Mouse (Mus musculus): ENCODE data around the gene Ildr2. TPM values are rescaled to one million over a fixed set of nuclear protein-coding genes. Genes with fewer than 3 reads are reported as not detected.

The Ildr2 gene
- polyA plus RNA-seq, 1 experiment from 2014 or later, result 6.1 TPM

- WGBS, result 94% methylated on average over 6 of the region's 6 CpGs
- Histone ChIP-seq H3K36me3 (replicated peaks) (no peaks in the 10 kb centered on the region), H3K4me3 (no peak overlapping the region), H3K27ac (no peak overlapping the region), H3K9me3 (no peaks in the 10 kb centered on the region), H3K4me1 (peaks cover 15% of the 10 kb centered on the region), H3K27me3 (replicated peaks) (no peaks in the 10 kb centered on the region), H3K4me2 (no peak overlapping the region), H3K9ac (no peak overlapping the region)
- ATAC-seq (replicated peaks), result no peak
Observed at GRCm38 (mm10) chr1:166290562-166290961, 36.6 kb downstream of the Ildr2 start.

- ATAC-seq (replicated peaks), result no peak
- no peak overlapping the region for H3K4me3 ChIP-seq
- H3K27ac ChIP-seq, result no peak overlapping the region
- H3K4me1 ChIP-seq, result no peaks in the 10 kb centered on the region
- H3K36me3 ChIP-seq (replicated peaks), result no peaks in the 10 kb centered on the region
- H3K27me3 ChIP-seq (replicated peaks), result no peaks in the 10 kb centered on the region
- WGBS, result 97% methylated on average over 3 of the region's 3 CpGs
- no peak overlapping the region for H3K4me2 ChIP-seq
- H3K9me3 ChIP-seq, result no peaks in the 10 kb centered on the region
- H3K9ac ChIP-seq, result no peak overlapping the region
Observed at GRCm38 (mm10) chr1:166293086-166293485, 39.1 kb downstream of the Ildr2 start.

GRCm38 (mm10) chr1:166295548-166295947 lies 41.6 kb downstream of the Ildr2 start:
- Histone ChIP-seq H3K36me3 (replicated peaks) (no peaks in the 10 kb centered on the region), H3K4me3 (no peak overlapping the region), H3K27ac (no peak overlapping the region), H3K9ac (no peak overlapping the region), H3K4me2 (no peak overlapping the region), H3K4me1 (no peaks in the 10 kb centered on the region), H3K9me3 (no peaks in the 10 kb centered on the region), H3K27me3 (replicated peaks) (no peaks in the 10 kb centered on the region)
- ATAC-seq (replicated peaks), result no peak
- WGBS, result 61% methylated on average over 7 of the region's 7 CpGs

GRCm38 (mm10) chr1:166296371-166296770 lies 42.4 kb downstream of the Ildr2 start:
- 94% methylated on average over 9 of the region's 9 CpGs for WGBS
- ATAC-seq (replicated peaks), result no peak

DNA sequence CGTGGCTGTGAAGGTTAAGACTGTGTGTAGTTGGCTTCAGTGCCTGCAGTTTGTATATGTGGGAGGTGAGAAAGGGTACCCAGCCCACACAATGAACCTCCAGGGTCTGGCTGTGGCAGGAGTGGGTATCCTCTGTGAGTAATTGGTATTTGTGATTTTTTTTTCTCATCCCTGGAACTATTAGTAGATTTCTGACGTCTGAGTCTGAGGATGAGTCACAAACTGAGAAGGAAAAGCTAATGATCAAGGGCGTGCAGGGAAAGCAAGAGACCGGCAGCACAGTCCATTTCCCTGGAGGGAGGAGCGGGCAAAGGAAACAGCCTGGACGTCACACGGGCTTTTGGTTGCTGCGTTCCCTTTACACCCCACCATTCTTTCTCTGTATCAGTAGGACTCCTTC lies 43.0 kb downstream of the Ildr2 start:
- no peak for ATAC-seq (replicated peaks)
- Histone ChIP-seq H3K4me2 (no peak overlapping the region), H3K4me3 (no peak overlapping the region), H3K9me3 (no peaks in the 10 kb centered on the region), H3K27ac (no peak overlapping the region), H3K9ac (no peak overlapping the region), H3K36me3 (replicated peaks) (no peaks in the 10 kb centered on the region), H3K4me1 (no peaks in the 10 kb centered on the region), H3K27me3 (replicated peaks) (no peaks in the 10 kb centered on the region)
- 77% methylated on average over 8 of the region's 8 CpGs for WGBS

More at GRCm38 (mm10) chr1:166296371-166296770, 42.4 kb downstream of the Ildr2 start:
- Histone ChIP-seq H3K27me3 (replicated peaks) (no peaks in the 10 kb centered on the region), H3K9me3 (no peaks in the 10 kb centered on the region), H3K27ac (no peak overlapping the region), H3K4me2 (no peak overlapping the region), H3K36me3 (replicated peaks) (no peaks in the 10 kb centered on the region), H3K9ac (no peak overlapping the region), H3K4me1 (no peaks in the 10 kb centered on the region), H3K4me3 (no peak overlapping the region)

- Histone ChIP-seq H3K36me3 (replicated peaks) (no peaks in the 10 kb centered on the region), H3K27ac (no peak overlapping the region), H3K9ac (no peak overlapping the region), H3K4me2 (no peak overlapping the region), H3K9me3 (no peaks in the 10 kb centered on the region), H3K4me1 (no peaks in the 10 kb centered on the region), H3K27me3 (replicated peaks) (no peaks in the 10 kb centered on the region), H3K4me3 (no peak overlapping the region)
- ATAC-seq (replicated peaks), result no peak
- WGBS, result 78% methylated on average over 15 of the region's 15 CpGs
Observed at GRCm38 (mm10) chr1:166297499-166298111, 43.7 kb downstream of the Ildr2 start.

DNA sequence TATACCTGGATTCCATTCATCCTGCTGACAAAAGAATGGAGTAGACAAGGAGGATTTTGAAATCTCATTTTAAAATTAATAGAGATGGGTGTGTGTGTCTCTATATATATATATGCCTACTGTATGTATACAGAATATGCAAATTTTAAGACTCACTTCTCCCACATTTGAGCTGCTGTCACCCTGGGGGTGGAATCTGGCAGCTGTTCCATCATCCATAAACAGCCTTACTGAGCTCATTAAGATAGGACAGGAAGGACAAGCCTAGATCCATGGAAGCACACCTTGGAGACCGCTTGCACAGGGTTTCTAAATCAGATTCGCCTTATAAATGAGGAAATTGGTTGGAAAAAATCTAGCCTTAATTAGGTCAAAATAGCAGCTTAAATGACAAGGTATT lies 44.9 kb downstream of the Ildr2 start:
- 75% methylated on average over 2 of the region's 2 CpGs for WGBS
- no peak for ATAC-seq (replicated peaks)
- Histone ChIP-seq H3K9ac (no peak overlapping the region), H3K36me3 (replicated peaks) (no peaks in the 10 kb centered on the region), H3K9me3 (no peaks in the 10 kb centered on the region), H3K27ac (no peak overlapping the region), H3K27me3 (replicated peaks) (no peaks in the 10 kb centered on the region), H3K4me3 (no peak overlapping the region), H3K4me2 (no peak overlapping the region), H3K4me1 (no peaks in the 10 kb centered on the region)

GRCm38 (mm10) chr1:166299821-166300220 lies 45.9 kb downstream of the Ildr2 start:
- ATAC-seq (replicated peaks), result no peak
- Histone ChIP-seq H3K4me3 (no peak overlapping the region), H3K9me3 (no peaks in the 10 kb centered on the region), H3K27ac (no peak overlapping the region), H3K4me1 (no peaks in the 10 kb centered on the region), H3K9ac (no peak overlapping the region), H3K4me2 (no peak overlapping the region), H3K36me3 (replicated peaks) (no peaks in the 10 kb centered on the region), H3K27me3 (replicated peaks) (no peaks in the 10 kb centered on the region)
- WGBS, result 89% methylated on average over 8 of the region's 8 CpGs

- H3K27me3 ChIP-seq (replicated peaks), result no peaks in the 10 kb centered on the region
- H3K9ac ChIP-seq, result no peak overlapping the region
- H3K36me3 ChIP-seq (replicated peaks), result no peaks in the 10 kb centered on the region
- H3K27ac ChIP-seq, result no peak overlapping the region
- no peaks in the 10 kb centered on the region for H3K4me1 ChIP-seq
- no peak overlapping the region for H3K4me2 ChIP-seq
- 80% methylated on average over 3 of the region's 3 CpGs for WGBS
- ATAC-seq (replicated peaks), result no peak
- no peak overlapping the region for H3K4me3 ChIP-seq
- no peaks in the 10 kb centered on the region for H3K9me3 ChIP-seq
Observed at GRCm38 (mm10) chr1:166300526-166300925, 46.6 kb downstream of the Ildr2 start.

DNA sequence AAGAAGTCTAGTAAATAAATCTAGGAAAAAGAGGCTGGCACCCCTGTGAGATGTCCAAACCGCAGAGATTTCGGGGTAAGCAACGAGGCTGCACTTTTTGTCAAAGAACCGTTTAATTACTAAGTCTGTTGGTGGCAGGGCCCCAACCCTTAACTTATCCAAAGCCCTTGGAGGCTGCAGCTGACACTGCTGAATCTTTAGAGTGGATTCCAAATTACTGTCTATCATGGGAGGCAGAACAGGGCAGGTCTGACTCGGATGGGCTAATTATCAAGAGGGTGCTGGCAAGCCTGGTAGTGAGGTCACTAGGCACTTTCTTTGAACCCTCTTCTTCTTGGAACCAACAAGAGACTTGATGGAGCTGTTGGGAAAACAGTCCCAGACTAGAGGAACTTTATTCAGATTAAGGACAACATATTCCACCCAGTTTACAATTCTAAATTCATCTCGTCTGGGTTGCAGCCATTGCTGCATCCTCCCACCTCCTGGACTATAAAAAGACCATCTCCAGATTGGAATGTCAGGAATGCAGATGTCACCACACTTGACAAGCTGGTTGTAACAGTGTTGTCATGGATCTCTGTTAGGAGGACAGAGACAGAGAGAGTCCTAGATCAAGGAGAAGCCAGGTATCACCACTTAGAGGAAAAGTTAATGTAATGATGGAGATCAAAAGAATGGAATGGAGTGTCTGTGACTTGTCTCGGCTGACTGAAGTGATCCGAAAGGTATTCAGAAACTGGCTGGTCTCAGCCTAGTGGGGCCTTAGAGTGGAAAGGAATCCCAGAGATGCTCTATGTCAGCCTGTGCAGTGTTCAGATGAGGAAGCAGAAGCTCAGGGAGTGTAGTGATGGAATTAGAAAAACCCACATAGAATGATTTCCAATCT lies 50.7 kb downstream of the Ildr2 start:
- Histone ChIP-seq H3K4me1 (peaks cover 9% of the 10 kb centered on the region), H3K36me3 (replicated peaks) (no peaks in the 10 kb centered on the region), H3K27me3 (replicated peaks) (peaks cover 4% of the 10 kb centered on the region; the same call in 1 of the 2 replicates), H3K27ac (no peak overlapping the region), H3K4me2 (no peak overlapping the region), H3K4me3 (no peak overlapping the region), H3K9me3 (no peaks in the 10 kb centered on the region), H3K9ac (no peak overlapping the region)
- 70% methylated on average over 8 of the region's 8 CpGs for WGBS
- ATAC-seq (replicated peaks), result no peak

- H3K36me3 ChIP-seq (replicated peaks), result no peaks in the 10 kb centered on the region
- H3K9ac ChIP-seq, result peak overlapping the region; percentile 52
- no peaks in the 10 kb centered on the region for H3K9me3 ChIP-seq
- H3K27ac ChIP-seq, result peak overlapping the region; percentile 62
- peak; percentile 22; the same call in 1 of the 2 replicates for ATAC-seq (replicated peaks)
- H3K4me2 ChIP-seq, result peak overlapping the region; percentile 83
- H3K4me1 ChIP-seq, result peaks cover 12% of the 10 kb centered on the region
- 26% methylated on average over 5 of the region's 5 CpGs for WGBS
- H3K27me3 ChIP-seq (replicated peaks), result peaks cover 4% of the 10 kb centered on the region; the same call in 1 of the 2 replicates
- H3K4me3 ChIP-seq, result peak overlapping the region; percentile 54
Observed at GRCm38 (mm10) chr1:166308471-166308850, 54.5 kb downstream of the Ildr2 start.

- Histone ChIP-seq H3K4me1 (peaks cover 12% of the 10 kb centered on the region), H3K9me3 (no peaks in the 10 kb centered on the region), H3K4me2 (peak overlapping the region; percentile 83), H3K27ac (peak overlapping the region; percentile 62), H3K36me3 (replicated peaks) (no peaks in the 10 kb centered on the region), H3K9ac (peak overlapping the region; percentile 52), H3K27me3 (replicated peaks) (peaks cover 4% of the 10 kb centered on the region; the same call in 1 of the 2 replicates), H3K4me3 (peak overlapping the region; percentile 54)
- WGBS, result 1% methylated on average over 94 of the region's 94 CpGs
- peak; percentile 87 for ATAC-seq (replicated peaks)
Observed at GRCm38 (mm10) chr1:166308851-166309715, 55.1 kb downstream of the Ildr2 start.
